Mouse (Mus musculus) MEL (cell line): ENCODE measurements around the gene Srpk3. TPM values are rescaled to one million over a fixed set of nuclear protein-coding genes. Genes with fewer than 3 reads are reported as not detected.
A peak's percentile ranks its signal among the peaks of the same experiment; 100 is the strongest.

Experiments
- DNase-seq: peaks from one replicate; pipeline ENCODE4 v3.0.0; 2011; ENCODE audit warnings: low read depth, low spot score
- H3K27ac ChIP-seq: 2 replicates; pipeline ENCODE4 v1.5.1; 2012; ENCODE audit warnings: low read depth, mild to moderate bottlenecking, control low read depth, low read length, moderate library complexity; ENCODE audit not compliant: control insufficient read depth
- H3K27me3 ChIP-seq, 2 experiments: fragments of 150-350 bp in 1 of 2; sonication (generic) in 1 of 2; 2 replicates each; pipeline ENCODE4 v1.6.1; 2012; ENCODE audit warnings: low read length in 2 of 2, mild to moderate bottlenecking in 2 of 2, improper control_type of control experiment in 1 of 2, moderate library complexity in 1 of 2; ENCODE audit not compliant: insufficient read depth in 2 of 2, control insufficient read depth in 1 of 2
- H3K36me3 ChIP-seq, 2 experiments: 2 replicates each; pipeline ENCODE4 v1.6.1; 2012 to 2014; ENCODE audit warnings: low read length in 2 of 2, improper control_type of control experiment in 1 of 2, inconsistent platforms in 1 of 2, mild to moderate bottlenecking in 1 of 2; ENCODE audit not compliant: insufficient read depth in 2 of 2, control insufficient read depth in 1 of 2
- H3K4me1 ChIP-seq, 2 experiments: fragments of 150-350 bp in 1 of 2; sonication (generic) in 1 of 2; 2 replicates each; pipeline ENCODE4 v1.6.1; 2012; ENCODE audit warnings: low read length in 2 of 2, improper control_type of control experiment in 1 of 2, mild to moderate bottlenecking in 1 of 2; ENCODE audit not compliant: insufficient read depth in 2 of 2, control insufficient read depth in 1 of 2
- H3K4me3 ChIP-seq, 2 experiments: fragments of 150-350 bp in 1 of 2; sonication (generic) in 1 of 2; 2 replicates each; pipeline ENCODE4 v1.5.1; 2012; ENCODE audit warnings: low read depth in 2 of 2, low read length in 2 of 2, mild to moderate bottlenecking in 2 of 2, moderate library complexity in 2 of 2, control low read depth in 1 of 2, improper control_type of control experiment in 1 of 2; ENCODE audit not compliant: control insufficient read depth in 1 of 2, insufficient read depth in 1 of 2
- H3K79me2 ChIP-seq: 2 replicates; pipeline ENCODE4 v1.6.1; 2012; ENCODE audit warnings: mild to moderate bottlenecking, low read length, moderate library complexity; ENCODE audit not compliant: control insufficient read depth, poor library complexity, insufficient read depth
- H3K9ac ChIP-seq: 2 replicates; pipeline ENCODE4 v1.6.1; 2012; ENCODE audit warnings: low read depth, mild to moderate bottlenecking, control low read depth, low read length, moderate library complexity; ENCODE audit not compliant: control insufficient read depth, poor library complexity, severe bottlenecking
- H3K9me3 ChIP-seq: fragments of 150-350 bp; sonication (generic); replicated peaks from 2 replicates; pipeline ENCODE4 v1.6.1; 2012; ENCODE audit warnings: mild to moderate bottlenecking, low read length, improper control_type of control experiment, moderate library complexity; ENCODE audit not compliant: insufficient read depth
- BHLHE40 ChIP-seq: IDR thresholded peaks from 2 replicates; pipeline ENCODE4 v1.6.1; 2012; ENCODE audit warnings: low read depth, mild to moderate bottlenecking, inconsistent platforms, low read length, improper control_type of control experiment, borderline replicate concordance
- CHD1 ChIP-seq: IDR thresholded peaks from 2 replicates; pipeline ENCODE4 v1.6.1; 2012; ENCODE audit warnings: low read depth, mild to moderate bottlenecking, inconsistent platforms, low read length, improper control_type of control experiment
- CTCF ChIP-seq, 3 experiments: IDR thresholded peaks in 2 of 3; conservative IDR thresholded peaks in 1 of 3; 2 replicates each; pipeline ENCODE4 v1.5.1; 2011 to 2012; ENCODE audit warnings: low read length in 3 of 3, low read depth in 2 of 3, mild to moderate bottlenecking in 2 of 3, improper control_type of control experiment in 1 of 3, inconsistent platforms in 1 of 3, mixed read lengths in 1 of 3, moderate library complexity in 1 of 3; ENCODE audit not compliant: control insufficient read depth in 1 of 3, insufficient read depth in 1 of 3, poor library complexity in 1 of 3, severe bottlenecking in 1 of 3
- GABPA ChIP-seq: IDR thresholded peaks from 2 replicates; pipeline ENCODE4 v1.6.1; 2012; ENCODE audit warnings: low read depth, mild to moderate bottlenecking, inconsistent platforms, low read length, improper control_type of control experiment, moderate library complexity
- GATA1 ChIP-seq: IDR thresholded peaks from 2 replicates; pipeline ENCODE4 v1.6.1; 2011; ENCODE audit warnings: low read depth, low read length, improper control_type of control experiment
- MAFK ChIP-seq: IDR thresholded peaks from 2 replicates; pipeline ENCODE4 v1.6.1; 2011; ENCODE audit warnings: low read depth, mild to moderate bottlenecking, low read length, improper control_type of control experiment, borderline replicate concordance
- MAX ChIP-seq: IDR thresholded peaks from 2 replicates; pipeline ENCODE4 v1.6.1; 2011; ENCODE audit warnings: low read length, improper control_type of control experiment
- MAZ ChIP-seq: IDR thresholded peaks from 2 replicates; pipeline ENCODE4 v1.6.1; 2012; ENCODE audit warnings: low read depth, mild to moderate bottlenecking, inconsistent platforms, low read length, improper control_type of control experiment
- MXI1 ChIP-seq: IDR thresholded peaks from 2 replicates; pipeline ENCODE4 v1.6.1; 2011; ENCODE audit warnings: mild to moderate bottlenecking, low read depth, low read length, improper control_type of control experiment
- MYC ChIP-seq: IDR thresholded peaks from 2 replicates; pipeline ENCODE4 v1.6.1; 2011; ENCODE audit warnings: low read depth, mild to moderate bottlenecking, low read length, improper control_type of control experiment, moderate library complexity
- NRF1 ChIP-seq: IDR thresholded peaks from 2 replicates; pipeline ENCODE4 v1.6.1; 2014; ENCODE audit warnings: low read depth, mild to moderate bottlenecking, inconsistent platforms, low read length, improper control_type of control experiment, moderate library complexity; ENCODE audit not compliant: poor library complexity, insufficient read depth, severe bottlenecking
- POLR2A ChIP-seq, 2 experiments: IDR thresholded peaks; 2 replicates each; pipeline ENCODE4 v1.6.1; 2011 to 2012; ENCODE audit warnings: low read length in 2 of 2, mild to moderate bottlenecking in 2 of 2, control low read depth in 1 of 2, improper control_type of control experiment in 1 of 2, low read depth in 1 of 2, moderate library complexity in 1 of 2; ENCODE audit not compliant: control insufficient read depth in 1 of 2, insufficient read depth in 1 of 2, poor library complexity in 1 of 2
- RAD21 ChIP-seq: IDR thresholded peaks from 2 replicates; pipeline ENCODE4 v1.6.1; 2011; ENCODE audit warnings: mild to moderate bottlenecking, low read depth, low read length, improper control_type of control experiment
- RCOR1 ChIP-seq: IDR thresholded peaks from 2 replicates; pipeline ENCODE4 v1.6.1; 2012; ENCODE audit warnings: low read depth, mild to moderate bottlenecking, inconsistent platforms, low read length, improper control_type of control experiment
- SIN3A ChIP-seq: IDR thresholded peaks from 2 replicates; pipeline ENCODE4 v1.6.1; 2012; ENCODE audit warnings: low read length, improper control_type of control experiment, inconsistent platforms
- SMC3 ChIP-seq: IDR thresholded peaks from 2 replicates; pipeline ENCODE4 v1.6.1; 2011; ENCODE audit warnings: low read depth, low read length, improper control_type of control experiment
- TAL1 ChIP-seq: IDR thresholded peaks from 2 replicates; pipeline ENCODE4 v1.6.1; 2012; ENCODE audit warnings: mild to moderate bottlenecking, inconsistent platforms, low read length, moderate library complexity, mixed read lengths
- TCF12 ChIP-seq: IDR thresholded peaks from 2 replicates; pipeline ENCODE4 v1.6.1; 2014; ENCODE audit warnings: low read depth, mild to moderate bottlenecking, inconsistent platforms, low read length, improper control_type of control experiment, moderate library complexity
- USF1 ChIP-seq: IDR thresholded peaks from 2 replicates; pipeline ENCODE4 v1.6.1; 2014; ENCODE audit warnings: low read depth, mild to moderate bottlenecking, inconsistent platforms, low read length, improper control_type of control experiment, moderate library complexity
- USF2 ChIP-seq, 2 experiments: IDR thresholded peaks; 2 replicates each; pipeline ENCODE4 v1.6.1; 2011 to 2012; ENCODE audit warnings: improper control_type of control experiment in 2 of 2, low read length in 2 of 2, borderline replicate concordance in 1 of 2, inconsistent platforms in 1 of 2, low read depth in 1 of 2, mild to moderate bottlenecking in 1 of 2; ENCODE audit not compliant: insufficient read depth in 1 of 2
- ZC3H11A ChIP-seq: IDR thresholded peaks from 2 replicates; pipeline ENCODE4 v1.6.1; 2012; ENCODE audit warnings: low read depth, mild to moderate bottlenecking, inconsistent platforms, low read length, improper control_type of control experiment
- ZMIZ1 ChIP-seq: IDR thresholded peaks from 2 replicates; pipeline ENCODE4 v1.6.1; 2012; ENCODE audit warnings: low read depth, mild to moderate bottlenecking, inconsistent platforms, low read length, improper control_type of control experiment, moderate library complexity
- ZNF384 ChIP-seq: IDR thresholded peaks from 2 replicates; pipeline ENCODE4 v1.6.1; 2012; ENCODE audit warnings: low read depth, mild to moderate bottlenecking, inconsistent platforms, low read length, improper control_type of control experiment
- polyA plus RNA-seq, 2 experiments: library from polyadenylated mRNA; stranded (reverse) in 1 of 2; unstranded in 1 of 2; fragments of >175 nt in 1 of 2; fragments of >200 nt in 1 of 2; gene quantifications; 2 replicates each; pipeline versions ENCODE4 v1.2.1 to v1.2.4; 2012; ENCODE audit warnings: low replicate concordance in 2 of 2, low read depth in 1 of 2; ENCODE audit not compliant: insufficient read length in 2 of 2, insufficient read depth in 1 of 2, missing spikeins in 1 of 2
- total RNA-seq: library from RNA; depleted of rRNA; stranded (reverse); fragments of 300-350 nt; gene quantifications from 2 replicates; pipeline ENCODE4 v1.2.3, GENCODE M21; 2012

Gene Srpk3
- total and polyA plus RNA-seq, 3 experiments: 0.17 to 0.31 TPM; not detected in 1

- peaks cover 0 to 6% of the 10 kb centered on the region in 2 experiments; a peak in 2 of 4 replicates for H3K36me3 ChIP-seq
- H3K4me3 ChIP-seq: no peak overlapping the region
- H3K9me3 ChIP-seq: no peaks in the 10 kb centered on the region
- DNase-seq: peak; percentile 66
- no peaks in the 10 kb centered on the region for H3K27me3 ChIP-seq
- no peaks in the 10 kb centered on the region for H3K79me2 ChIP-seq
- no peak for TF ChIP-seq GATA1
- no peak for TF ChIP-seq RAD21
- no peak for TF ChIP-seq POLR2A (IDR thresholded peaks at IDR 0.05; ENCODE audit: control insufficient read depth in 1 of 2, insufficient read depth in 1 of 2, low read depth in 1 of 2, low read length in 2 of 2, poor library complexity in 1 of 2)
- no peak for TF ChIP-seq MXI1
- TF ChIP-seq SMC3: no peak
- TF ChIP-seq USF1: peak; percentile 80
- no peak for TF ChIP-seq GABPA
- TF ChIP-seq TCF12: no peak
- TF ChIP-seq ZC3H11A: no peak
- 0 out of 4 replicates have a peak, but pooled peaks of 1 of the 2 experiments have one; percentile 7 for TF ChIP-seq USF2 (IDR thresholded peaks at IDR 0.05; ENCODE audit: borderline replicate concordance in 1 of 2, insufficient read depth in 1 of 2, low read depth in 1 of 2, low read length in 2 of 2)
- no peak for TF ChIP-seq MAX
- TF ChIP-seq TAL1: no peak
- no peak overlapping the region for H3K27ac ChIP-seq
- H3K9ac ChIP-seq: 0 out of 2 replicates have a peak overlapping the region, but pooled peaks have one; percentile 22
- H3K4me1 ChIP-seq: peaks cover 0 to 9% of the 10 kb centered on the region in 2 experiments; a peak in 2 of 4 replicates
Observed at GRCm38 (mm10) chrX:73765311-73765710, 8.9 kb upstream of the Srpk3 start.

GRCm38 (mm10) chrX:73767267-73767666 is 6.9 kb upstream of the Srpk3 start:
- peaks cover 0 to 6% of the 10 kb centered on the region in 2 experiments; a peak in 2 of 4 replicates for H3K36me3 ChIP-seq
- TF ChIP-seq RCOR1 (no peak), CHD1 (no peak), MYC (no peak), CTCF (IDR thresholded peaks at IDR 0.05 in 2 of 3, conservative IDR thresholded peaks at IDR 0.05 in 1 of 3; ENCODE audit: control insufficient read depth in 1 of 3, insufficient read depth in 1 of 3, low read depth in 2 of 3, low read length in 3 of 3, poor library complexity in 1 of 3, severe bottlenecking in 1 of 3) (peak; percentile 36 to 64 (median 44)), MAZ (no peak), BHLHE40 (no peak), RAD21 (peak; percentile 36), MAFK (no peak), SIN3A (no peak), TAL1 (no peak), NRF1 (no peak), ZC3H11A (no peak), ZMIZ1 (no peak), ZNF384 (no peak)
- H3K9me3 ChIP-seq: no peaks in the 10 kb centered on the region
- no peak overlapping the region for H3K27ac ChIP-seq
- peak; percentile 22 for DNase-seq
- peaks cover 0 to 9% of the 10 kb centered on the region in 2 experiments; a peak in 2 of 4 replicates for H3K4me1 ChIP-seq
- no peaks in the 10 kb centered on the region for H3K79me2 ChIP-seq
- H3K4me3 ChIP-seq: no peak overlapping the region
- H3K9ac ChIP-seq: no peak overlapping the region
- no peaks in the 10 kb centered on the region for H3K27me3 ChIP-seq
